Mouse (Mus musculus) olfactory bulb, adult 2 months (tissue): ENCODE data around the gene Plxnc1. TPM values are rescaled to one million over a fixed set of nuclear protein-coding genes. Genes with fewer than 3 reads are reported as not detected.
A peak's percentile ranks its signal among the peaks of the same experiment; 100 is the strongest.

Experiments
- H3K27ac ChIP-seq: fragments of 200-500 bp; 2 replicates; pipeline ENCODE4 v1.5.1; 2012; ENCODE audit warnings: low read depth, low read length; ENCODE audit not compliant: insufficient read depth
- H3K4me1 ChIP-seq: fragments of 200-500 bp; 2 replicates; pipeline ENCODE4 v1.6.1; 2012; ENCODE audit warnings: low read length; ENCODE audit not compliant: control insufficient read depth, insufficient read depth
- H3K4me3 ChIP-seq: fragments of 200-500 bp; 2 replicates; pipeline ENCODE4 v1.5.1; 2012; ENCODE audit warnings: mild to moderate bottlenecking, low read depth, low read length, moderate library complexity; ENCODE audit not compliant: insufficient read depth
- CTCF ChIP-seq: fragments of 200-500 bp; IDR thresholded peaks from 2 replicates; pipeline ENCODE4 v1.5.1; 2012; ENCODE audit warnings: low read depth, mild to moderate bottlenecking, low read length, moderate library complexity; ENCODE audit not compliant: insufficient read depth
- POLR2A ChIP-seq: fragments of 200-500 bp; IDR thresholded peaks from 2 replicates; pipeline ENCODE4 v1.6.1; 2012; ENCODE audit warnings: mild to moderate bottlenecking, low read depth, low read length, moderate library complexity; ENCODE audit not compliant: insufficient read depth
- WGBS: fragments of 180-500 bp; shearing (Covaris S2); methylation state at CpG from one replicate; pipeline ENCODE4 v1.1.7; 2018; 5-methylcytosine and 5-hydroxymethylcytosine counted together
- polyA plus RNA-seq: library from polyadenylated mRNA; stranded (reverse); fragments of >200 nt; gene quantifications from 2 replicates; pipeline ENCODE4 v1.2.4, GENCODE M21; 2012; ENCODE audit warnings: low replicate concordance; ENCODE audit not compliant: missing spikeins, insufficient read depth, insufficient read length

Plxnc1 gene
- polyA plus RNA-seq, 1 experiment: not detected

GRCm38 (mm10) chr10:94940786-94941185 lies 3.8 kb downstream of the Plxnc1 start:
- Histone ChIP-seq H3K4me1 (peaks cover 24% of the 10 kb centered on the region), H3K27ac (no peak overlapping the region), H3K4me3 (0 out of 2 replicates have a peak overlapping the region, but pooled peaks have one; percentile 22)
- WGBS: 15% methylated on average over 7 of the region's 7 CpGs
- no peak for TF ChIP-seq POLR2A
- TF ChIP-seq CTCF: no peak

GRCm38 (mm10) chr10:94940061-94940460 lies 4.6 kb downstream of the Plxnc1 start:
- no peak overlapping the region for H3K4me3 ChIP-seq
- 68% methylated on average over 2 of the region's 2 CpGs for WGBS
- TF ChIP-seq POLR2A (no peak), CTCF (no peak)
- no peak overlapping the region for H3K27ac ChIP-seq
- peaks cover 25% of the 10 kb centered on the region for H3K4me1 ChIP-seq

DNA sequence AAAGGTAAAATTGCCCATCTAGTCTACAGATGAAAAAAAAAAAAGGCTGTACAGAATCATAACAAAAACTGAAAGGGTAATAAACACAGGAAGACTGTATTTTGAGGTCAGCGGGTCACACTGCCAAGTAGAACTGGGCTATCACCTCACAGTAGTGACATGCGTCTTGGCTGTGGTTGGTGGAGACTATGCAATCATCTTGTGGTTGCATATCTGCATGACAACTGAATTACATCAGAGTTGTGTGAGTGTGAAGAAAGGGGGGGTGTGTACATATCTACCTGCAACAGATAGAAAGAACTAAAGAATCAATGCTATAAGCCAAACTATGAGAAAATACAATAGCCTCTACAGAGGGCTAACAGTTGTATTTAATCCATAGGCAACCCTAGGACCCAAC lies 5.7 kb downstream of the Plxnc1 start:
- 91% methylated on average over 2 of the region's 2 CpGs for WGBS
- Histone ChIP-seq H3K4me3 (no peak overlapping the region), H3K27ac (no peak overlapping the region), H3K4me1 (peaks cover 26% of the 10 kb centered on the region)
- no peak for TF ChIP-seq CTCF
- TF ChIP-seq POLR2A: no peak

GRCm38 (mm10) chr10:94938320-94938719 lies 6.3 kb downstream of the Plxnc1 start:
- TF ChIP-seq CTCF: no peak
- no peak for TF ChIP-seq POLR2A
- Histone ChIP-seq H3K27ac (no peak overlapping the region), H3K4me3 (no peak overlapping the region), H3K4me1 (peaks cover 22% of the 10 kb centered on the region)
- WGBS: 88% methylated on average over 6 of the region's 6 CpGs

- TF ChIP-seq POLR2A (no peak), CTCF (no peak)
- H3K4me3 ChIP-seq: no peak overlapping the region
- 89% methylated on average over 4 of the region's 4 CpGs for WGBS
These were observed 9.4 kb downstream of the Plxnc1 start for GRCm38 (mm10) chr10:94935270-94935669.

GRCm38 (mm10) chr10:94934151-94934614 lies 10.5 kb downstream of the Plxnc1 start:
- no peak overlapping the region for H3K27ac ChIP-seq
- H3K4me1 ChIP-seq: peaks cover 3% of the 10 kb centered on the region; the same call in 1 of the 2 replicates
- no peak overlapping the region for H3K4me3 ChIP-seq
- 76% methylated on average over 9 of the region's 9 CpGs for WGBS
- TF ChIP-seq POLR2A (no peak), CTCF (no peak)

More at GRCm38 (mm10) chr10:94935270-94935669, 9.4 kb downstream of the Plxnc1 start:
- Histone ChIP-seq H3K4me1 (peaks cover 6% of the 10 kb centered on the region; the same call in 1 of the 2 replicates), H3K27ac (no peak overlapping the region)

DNA sequence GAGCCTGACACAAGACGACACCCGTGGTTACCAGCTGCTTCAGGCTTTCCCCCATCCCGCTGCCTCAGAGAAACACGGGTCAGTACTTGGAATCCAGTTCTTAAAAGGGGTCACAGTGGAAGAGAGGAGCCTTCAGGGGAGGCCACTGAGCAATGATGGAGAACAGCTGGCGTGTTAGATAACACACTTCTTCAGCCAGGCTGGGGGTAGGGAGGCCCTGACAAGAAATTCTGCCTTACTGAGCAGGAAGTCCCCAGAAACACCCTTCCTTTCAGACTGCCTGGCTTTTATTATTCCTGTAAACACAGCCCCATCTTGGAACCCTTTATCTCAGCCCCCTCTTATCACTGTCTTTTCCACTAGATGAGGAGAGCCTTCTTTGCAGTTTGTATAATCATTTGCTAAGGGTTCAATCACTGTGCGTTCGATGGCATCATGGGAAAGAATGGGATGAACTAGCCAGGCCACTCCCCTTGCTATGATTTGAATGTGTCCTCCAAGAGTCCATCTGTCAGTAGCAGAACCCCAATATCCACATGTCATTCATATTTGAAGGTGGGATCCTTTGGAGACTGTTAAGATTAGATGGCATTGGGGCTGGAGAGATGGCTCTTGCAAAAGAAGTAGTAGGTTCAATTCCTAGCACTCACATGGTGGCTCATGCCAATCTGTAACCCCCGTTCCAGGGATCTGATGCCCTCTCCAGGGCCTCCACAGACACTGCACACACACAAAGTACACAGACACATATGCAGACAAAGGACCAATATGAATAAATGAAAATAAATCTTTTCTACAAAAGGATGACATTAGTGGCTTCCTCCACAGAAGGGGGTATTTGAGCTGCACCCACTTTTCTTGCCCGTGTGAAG lies 12.4 kb downstream of the Plxnc1 start:
- 60% methylated on average over 9 of the region's 9 CpGs for WGBS
- TF ChIP-seq POLR2A (no peak), CTCF (no peak)

DNA sequence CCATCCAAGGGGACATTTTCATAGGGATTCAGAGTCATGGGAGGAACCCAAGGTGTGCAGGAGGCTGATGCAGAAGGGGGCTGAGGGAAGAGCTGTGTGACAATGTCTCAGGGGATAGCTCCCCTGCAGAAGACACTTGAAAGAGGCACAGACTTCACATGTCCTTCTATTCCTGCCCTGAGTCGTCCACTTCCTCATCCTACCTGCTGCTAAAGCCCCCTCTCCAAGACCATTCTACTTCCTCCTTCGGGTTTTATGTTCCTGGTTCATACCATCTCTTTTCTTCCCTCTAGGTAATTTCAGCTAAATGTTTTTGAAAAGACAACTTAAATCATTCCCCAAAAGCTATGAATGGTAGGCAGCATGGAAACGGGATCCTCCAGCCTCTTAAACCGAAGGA lies 16.5 kb downstream of the Plxnc1 start:
- TF ChIP-seq CTCF (no peak), POLR2A (no peak)
- peaks cover 3% of the 10 kb centered on the region for H3K4me1 ChIP-seq
- no peak overlapping the region for H3K27ac ChIP-seq
- WGBS: 92% methylated on average over 4 of the region's 4 CpGs
- H3K4me3 ChIP-seq: no peak overlapping the region

More for the DNA sequence above, 12.4 kb downstream of the Plxnc1 start:
- peaks cover 3% of the 10 kb centered on the region; the same call in 1 of the 2 replicates for H3K4me1 ChIP-seq
- no peak overlapping the region for H3K4me3 ChIP-seq
- H3K27ac ChIP-seq: no peak overlapping the region

DNA sequence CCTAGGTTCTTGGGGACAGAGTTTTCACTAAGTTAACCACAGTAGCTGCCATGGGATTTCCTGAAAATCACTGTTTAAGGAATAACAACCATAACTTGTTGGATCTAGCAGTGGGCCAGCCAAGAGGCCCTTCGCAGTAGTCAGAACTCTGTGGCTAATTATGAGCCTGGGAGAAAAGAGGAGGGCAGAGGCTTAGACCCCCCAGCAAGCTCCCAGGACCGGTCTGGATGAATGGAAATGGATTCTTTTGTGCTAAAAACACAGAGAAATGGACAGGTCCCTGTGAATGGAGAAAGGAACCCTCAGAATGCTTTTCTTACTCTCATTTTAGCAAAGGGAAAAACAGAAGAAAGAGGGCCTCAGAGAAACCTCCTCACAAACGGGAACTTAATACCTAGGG lies 18.3 kb downstream of the Plxnc1 start:
- TF ChIP-seq CTCF: no peak
- TF ChIP-seq POLR2A: no peak
- peak overlapping the region; percentile 6; the same call in 1 of the 2 replicates for H3K27ac ChIP-seq

GRCm38 (mm10) chr10:94924878-94925277 lies 19.8 kb downstream of the Plxnc1 start:
- Histone ChIP-seq H3K4me1 (peaks cover 6% of the 10 kb centered on the region), H3K27ac (no peak overlapping the region), H3K4me3 (no peak overlapping the region)
- 94% methylated on average over 4 of the region's 4 CpGs for WGBS
- TF ChIP-seq POLR2A (no peak), CTCF (no peak)

More for the DNA sequence above, 18.3 kb downstream of the Plxnc1 start:
- Histone ChIP-seq H3K4me3 (no peak overlapping the region), H3K4me1 (peaks cover 3% of the 10 kb centered on the region)
- 48% methylated on average over 3 of the region's 3 CpGs for WGBS
